Mouse (Mus musculus): ENCODE results near the gene Taar1.

The Taar1 gene

DNA sequence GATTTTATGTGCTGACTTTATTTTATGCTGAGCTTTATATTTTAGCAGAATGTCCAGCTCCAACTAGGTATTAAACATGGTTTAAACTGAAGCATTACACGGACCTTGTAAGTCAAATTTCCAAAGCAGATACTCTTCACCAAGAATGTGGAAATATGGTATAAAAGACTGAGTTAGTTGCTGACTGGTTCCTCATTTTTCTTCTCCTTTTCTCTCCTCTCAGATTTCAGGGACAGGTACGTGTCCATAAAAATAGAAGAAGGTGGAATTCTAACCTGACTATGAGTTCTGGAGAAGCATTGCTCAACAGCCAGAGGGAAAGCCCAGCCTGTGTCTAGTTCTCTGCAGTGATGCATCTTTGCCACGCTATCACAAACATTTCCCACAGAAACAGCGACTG lies at the start of gene Taar1:
TSS of gene Taar1 (plus strand) at position 301 of the 400 bp plus-strand sequence.
- DNase-seq: no peak

DNA sequence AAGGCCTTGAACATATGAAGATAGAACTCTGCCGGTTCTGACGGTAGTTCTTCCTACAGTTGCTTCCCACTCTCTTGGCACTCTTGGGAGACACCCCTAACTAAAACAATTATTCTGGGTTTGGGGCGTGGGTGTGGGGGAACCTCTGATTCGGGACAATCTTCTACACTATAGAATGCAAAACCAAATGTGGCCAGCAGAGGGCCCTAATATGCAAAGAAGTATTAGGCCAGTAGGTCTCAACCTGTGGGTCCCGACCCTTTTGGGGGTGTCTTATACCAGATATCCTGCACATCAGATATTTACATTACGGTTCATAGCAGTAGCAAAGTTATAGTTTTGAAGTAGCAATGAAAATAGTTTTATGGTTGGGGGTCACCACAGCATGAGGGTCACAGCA lies 39.5 kb upstream of the Taar1 start:
- no peak for DNase-seq

DNA sequence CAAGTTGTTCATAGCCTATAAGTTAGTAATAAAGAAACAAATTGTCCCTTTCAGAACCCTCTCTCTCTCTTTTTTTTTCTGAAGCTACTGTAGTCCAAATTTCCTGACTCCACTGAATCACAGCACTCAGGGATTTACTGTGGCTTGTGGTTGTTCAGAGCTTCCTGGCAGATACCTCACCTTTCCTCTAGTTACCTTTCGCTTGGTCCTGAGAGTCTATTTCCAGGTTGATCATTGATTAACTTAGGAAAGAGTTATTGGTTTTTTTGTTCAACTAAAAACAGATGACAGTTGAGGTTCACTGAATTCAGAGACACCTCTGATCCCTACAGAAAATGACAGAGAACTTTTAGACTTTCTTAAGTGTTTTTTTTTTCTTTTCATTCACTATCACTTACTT lies 35.2 kb upstream of the Taar1 start:
- no peak for DNase-seq

DNA sequence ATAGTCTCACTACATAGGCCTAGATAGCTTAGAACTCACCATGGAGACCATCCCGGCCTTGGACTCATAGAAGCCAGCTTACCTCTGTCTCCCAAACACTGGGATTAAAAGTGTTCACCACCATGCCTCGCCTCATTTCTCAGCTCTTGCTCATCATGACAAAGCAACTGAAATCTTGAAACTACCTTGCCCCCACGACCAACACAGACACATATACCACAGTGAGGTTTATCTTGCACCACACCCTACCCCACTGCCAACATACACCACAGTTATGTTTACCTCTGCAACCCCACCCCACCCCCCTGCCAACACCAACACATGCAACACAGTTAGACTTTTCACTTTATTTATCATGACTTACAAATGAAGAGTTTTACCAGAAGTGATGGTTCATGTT lies 34.1 kb upstream of the Taar1 start:
- DNase-seq: no peak

DNA sequence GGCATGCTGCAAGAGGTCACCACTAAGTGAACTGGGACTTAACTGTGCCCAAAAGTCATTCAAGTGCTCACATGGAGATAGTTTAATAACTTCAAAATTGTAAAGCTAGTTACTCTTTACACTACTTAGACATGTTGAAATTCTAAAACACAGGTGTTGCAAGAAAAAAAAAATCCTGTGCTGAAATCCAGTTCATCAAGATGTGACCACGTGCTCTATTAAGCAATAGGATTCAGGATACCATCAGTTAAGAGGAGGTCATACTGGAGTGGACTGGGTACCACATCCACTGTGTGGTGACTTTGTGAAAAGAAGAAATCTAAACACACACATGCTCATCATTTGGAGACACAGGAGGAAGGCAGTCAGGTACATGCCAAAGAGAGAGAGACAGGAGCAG lies 27.2 kb upstream of the Taar1 start:
- DNase-seq: no peak

DNA sequence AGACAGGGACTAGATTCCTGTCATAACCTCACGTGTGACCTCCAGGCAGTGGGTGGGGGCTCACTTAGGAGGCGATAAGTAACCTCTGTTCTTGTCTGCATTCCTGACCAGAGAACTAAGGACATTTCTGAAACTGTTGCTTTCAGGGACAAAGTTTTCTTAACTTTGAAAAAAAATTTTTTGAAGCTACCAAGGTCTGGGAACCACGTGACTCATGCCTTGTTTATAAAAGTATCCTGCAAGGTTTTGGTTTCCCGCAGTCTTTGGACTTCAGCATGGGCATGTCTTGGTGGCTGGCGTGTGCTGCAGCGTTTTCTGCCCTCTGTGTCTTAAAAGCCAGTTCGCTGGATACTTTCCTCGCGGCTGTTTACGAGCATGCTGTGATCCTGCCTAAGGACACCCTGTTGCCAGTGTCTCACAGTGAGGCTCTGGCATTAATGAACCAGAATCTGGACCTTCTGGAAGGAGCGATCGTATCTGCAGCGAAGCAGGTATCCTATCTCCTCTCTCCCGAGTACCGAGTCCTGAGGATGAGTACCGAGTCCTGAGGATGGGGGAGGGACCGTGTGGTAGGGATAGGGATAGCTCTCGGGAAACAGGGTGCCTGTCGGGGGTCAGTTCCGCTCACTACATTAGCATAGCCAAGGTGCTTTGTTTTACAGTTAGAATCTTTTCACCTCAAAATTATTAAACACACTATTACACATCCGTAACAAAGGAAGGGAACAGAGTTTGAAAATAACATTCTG lies 25.4 kb upstream of the Taar1 start, which contains the start of gene Vnn1:
TSS of gene Vnn1 (plus strand) at position 88 of the 749 bp plus-strand sequence.
- no peak for DNase-seq

DNA sequence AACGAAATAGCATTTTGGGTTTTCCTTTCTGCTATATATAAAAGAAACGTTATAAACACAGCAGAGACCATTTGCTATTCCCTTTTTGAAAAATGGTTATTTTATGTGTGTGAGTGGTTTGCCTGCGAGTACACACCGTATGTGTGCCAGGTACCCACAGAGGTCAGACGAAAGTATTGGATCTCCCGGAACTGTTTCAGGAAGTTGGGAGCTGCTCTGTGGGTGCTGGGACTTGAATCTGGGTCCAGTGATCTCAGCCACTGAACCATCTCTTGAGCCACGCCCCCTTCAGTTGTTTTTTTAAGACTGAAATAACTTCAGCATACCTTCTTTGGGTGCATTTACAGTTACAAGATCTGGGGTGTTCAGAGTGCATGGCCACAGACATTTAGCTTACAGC lies 24.8 kb upstream of the Taar1 start:
- no peak for DNase-seq

DNA sequence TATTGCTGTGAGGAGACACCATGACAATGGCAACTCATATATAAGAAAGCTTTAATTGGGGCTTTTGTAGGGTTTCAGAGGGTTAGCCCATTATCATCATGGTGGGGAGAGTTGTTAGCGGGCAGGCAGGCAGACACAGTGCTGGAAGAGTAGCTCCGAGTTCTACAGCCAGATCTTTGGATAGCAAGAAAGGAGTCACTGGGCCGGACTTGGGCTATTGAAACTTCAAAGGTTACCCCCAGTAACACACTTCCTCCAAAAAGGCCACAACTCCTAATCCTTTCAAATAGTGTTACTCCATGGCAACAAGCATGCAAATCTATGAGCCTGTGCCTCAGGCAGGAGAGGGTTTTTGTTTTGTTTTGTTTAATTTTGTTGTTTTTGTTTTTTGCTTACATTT lies 19.0 kb upstream of the Taar1 start:
- DNase-seq: no peak

DNA sequence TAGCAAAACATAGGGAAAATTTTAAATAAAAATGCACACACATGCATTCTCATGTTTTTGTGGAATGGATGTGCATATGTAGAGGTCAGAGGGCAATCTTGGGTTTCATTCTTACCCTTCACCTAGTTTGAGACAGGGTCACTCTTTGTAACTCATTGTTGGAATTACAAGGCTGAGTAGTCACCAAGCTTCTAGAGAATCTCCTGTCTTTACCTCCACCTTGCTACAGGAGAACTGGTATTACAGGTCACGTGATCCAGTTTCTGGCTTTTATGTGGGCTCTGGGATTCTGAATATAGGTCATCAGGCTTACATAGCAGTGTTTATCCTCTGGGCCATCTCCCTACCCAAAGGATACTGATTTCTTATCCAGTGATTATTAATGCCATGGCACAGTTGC lies 14.5 kb upstream of the Taar1 start:
- no peak for DNase-seq

DNA sequence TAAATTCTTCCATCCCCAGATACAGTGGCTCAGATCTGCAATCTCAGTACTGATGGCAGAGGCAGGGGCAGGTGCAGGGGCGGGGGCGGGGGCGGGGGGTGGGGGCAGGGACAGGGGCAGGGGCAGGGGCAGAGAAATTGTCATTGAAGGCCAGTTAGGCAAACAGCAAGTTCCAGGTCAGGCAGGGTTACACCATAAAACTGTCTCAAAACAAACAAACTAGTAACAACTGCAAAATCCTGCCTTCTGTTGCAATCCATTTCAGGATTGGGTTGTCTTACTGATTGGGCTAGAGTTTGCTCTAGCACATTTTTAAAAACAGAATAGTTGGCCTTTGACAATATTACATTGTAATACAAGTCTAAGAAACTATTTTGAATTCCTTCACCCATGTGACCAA lies 2.3 kb downstream of the Taar1 start:
- no peak for DNase-seq

DNA sequence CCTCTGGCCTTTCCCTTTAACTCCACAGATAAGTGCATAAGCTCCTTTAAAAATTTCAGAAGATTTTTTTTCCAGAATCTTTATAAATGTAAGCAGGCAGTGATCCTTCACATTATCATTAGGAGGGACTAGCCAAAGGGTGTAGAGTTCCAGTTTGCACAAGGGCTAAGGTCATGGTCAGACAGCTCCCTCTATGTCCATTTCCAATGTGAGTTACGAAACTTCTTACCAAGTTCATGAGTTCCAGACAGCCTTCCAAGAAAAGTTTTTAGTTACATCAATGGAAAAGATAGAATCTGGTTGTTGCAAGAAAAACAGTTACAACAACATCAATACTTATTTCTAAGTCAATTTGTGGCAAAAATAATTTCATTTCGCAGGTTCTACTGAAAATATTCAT lies 3.8 kb downstream of the Taar1 start:
- no peak for DNase-seq

DNA sequence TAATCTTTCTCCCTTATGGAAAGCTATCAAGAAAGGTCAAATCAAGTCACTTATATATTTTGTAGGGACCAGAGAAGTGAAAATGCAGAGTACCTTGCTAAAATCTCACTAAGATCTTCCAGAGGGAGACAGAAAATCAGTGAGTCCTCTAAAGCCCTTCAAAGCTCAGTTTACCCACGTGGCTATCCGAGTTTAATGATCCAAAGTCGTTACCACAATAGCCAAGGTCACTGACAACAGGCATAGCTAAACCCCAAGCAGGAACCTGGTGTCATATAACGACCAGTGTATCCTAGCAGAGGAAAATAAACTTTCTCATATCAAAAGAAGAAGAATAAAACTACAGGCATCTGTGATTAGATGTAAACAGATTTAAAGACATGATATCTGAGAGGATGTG lies 17.5 kb downstream of the Taar1 start:
- no peak for DNase-seq

DNA sequence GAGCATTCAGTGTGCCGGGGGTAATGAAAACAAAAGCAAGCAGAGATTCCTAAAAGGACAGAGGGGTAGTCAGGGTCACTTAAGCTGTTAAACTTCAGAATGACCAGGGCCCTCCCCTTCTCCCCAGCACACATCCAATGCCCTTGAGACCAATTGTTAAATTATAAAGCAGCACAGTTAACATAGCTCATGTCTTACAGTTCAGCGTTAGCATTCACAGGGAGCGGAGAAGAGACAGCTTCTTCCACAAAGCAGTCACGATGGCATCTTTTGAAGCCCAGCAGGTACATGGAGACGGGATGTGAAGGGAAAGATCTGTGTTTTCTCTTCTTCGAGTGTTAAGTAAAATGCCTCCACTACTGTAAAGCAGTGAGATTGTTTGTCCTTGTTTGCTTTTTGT lies 18.2 kb downstream of the Taar1 start, which contains the start of gene Taar2:
TSS of gene Taar2 (plus strand) at position 261 of the 400 bp plus-strand sequence.
- no peak for DNase-seq

DNA sequence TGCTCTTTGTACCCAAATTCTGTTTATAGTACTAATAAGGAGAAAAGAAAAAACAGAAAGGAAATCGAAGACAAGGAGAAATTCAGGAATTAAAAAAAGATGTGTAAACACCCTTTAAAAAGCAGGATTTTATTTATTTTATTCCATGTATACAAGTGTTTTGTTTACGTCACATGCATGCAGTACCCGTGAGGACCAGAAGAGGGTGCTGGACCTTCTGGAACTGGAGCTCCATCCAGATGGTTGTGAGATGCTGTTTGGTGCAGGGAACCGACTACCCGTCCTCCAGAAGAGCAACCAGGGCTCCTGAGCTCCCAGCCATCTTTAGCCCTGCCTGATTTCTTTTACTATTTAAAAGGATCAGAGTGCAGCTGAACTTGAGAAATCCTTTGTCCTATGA lies 22.3 kb downstream of the Taar1 start:
- DNase-seq: no peak

DNA sequence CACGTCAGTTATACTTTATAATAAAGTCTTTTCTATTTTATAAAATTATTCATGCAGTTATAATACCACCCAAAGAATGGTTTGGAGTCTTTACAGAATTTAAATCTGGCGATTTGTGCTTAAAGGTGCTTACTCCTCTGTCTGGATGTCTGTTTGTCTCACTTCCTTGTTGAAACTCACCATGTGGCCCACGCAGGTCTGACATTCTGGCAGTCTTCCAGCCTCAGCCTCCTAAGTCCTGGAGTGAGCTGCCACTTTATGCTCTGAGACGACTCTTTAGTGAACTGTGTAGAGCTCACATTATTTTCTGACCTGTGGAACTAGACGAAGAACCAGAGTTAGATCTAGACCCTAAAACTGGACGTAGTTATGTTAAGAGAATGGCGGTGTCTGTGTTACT lies 27.9 kb downstream of the Taar1 start:
- no peak for DNase-seq

DNA sequence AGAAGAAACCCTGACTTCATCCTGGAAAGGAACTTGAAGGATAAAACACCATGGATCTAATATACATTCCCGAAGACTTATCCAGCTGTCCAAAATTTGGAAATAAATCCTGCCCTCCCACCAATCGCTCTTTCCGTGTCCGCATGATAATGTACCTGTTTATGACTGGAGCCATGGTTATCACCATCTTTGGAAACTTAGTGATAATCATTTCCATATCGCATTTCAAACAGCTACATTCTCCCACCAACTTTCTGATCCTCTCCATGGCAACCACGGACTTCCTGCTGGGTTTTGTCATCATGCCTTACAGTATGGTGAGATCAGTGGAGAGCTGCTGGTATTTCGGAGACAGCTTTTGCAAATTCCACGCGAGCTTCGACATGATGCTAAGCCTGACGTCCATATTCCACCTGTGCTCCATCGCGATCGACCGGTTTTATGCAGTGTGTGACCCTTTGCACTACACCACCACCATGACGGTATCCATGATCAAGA lies 29.4 kb downstream of the Taar1 start, which contains the start of gene Taar3:
TSS of gene Taar3 (plus strand) at position 51 of the 498 bp plus-strand sequence.
- DNase-seq: no peak

DNA sequence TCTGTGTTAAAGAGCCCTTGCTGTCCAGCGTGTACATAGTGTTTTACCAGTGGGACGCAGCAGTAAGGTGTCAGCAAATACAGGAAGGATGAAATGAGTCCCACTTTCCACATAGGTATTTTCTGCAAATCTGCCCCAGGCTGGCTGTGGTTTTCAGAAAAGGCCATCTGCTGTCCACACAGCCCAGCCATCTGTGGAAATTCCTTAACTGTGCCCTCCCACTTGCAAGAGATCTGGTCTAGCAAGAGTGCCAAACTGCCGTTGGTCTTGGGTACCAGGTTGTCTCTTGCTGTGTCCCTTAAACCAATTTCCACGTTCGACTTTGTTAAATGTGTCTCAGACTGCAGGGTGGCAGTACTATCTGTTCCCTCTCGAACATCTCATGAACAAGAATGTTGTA lies 31.6 kb downstream of the Taar1 start:
- DNase-seq: no peak

DNA sequence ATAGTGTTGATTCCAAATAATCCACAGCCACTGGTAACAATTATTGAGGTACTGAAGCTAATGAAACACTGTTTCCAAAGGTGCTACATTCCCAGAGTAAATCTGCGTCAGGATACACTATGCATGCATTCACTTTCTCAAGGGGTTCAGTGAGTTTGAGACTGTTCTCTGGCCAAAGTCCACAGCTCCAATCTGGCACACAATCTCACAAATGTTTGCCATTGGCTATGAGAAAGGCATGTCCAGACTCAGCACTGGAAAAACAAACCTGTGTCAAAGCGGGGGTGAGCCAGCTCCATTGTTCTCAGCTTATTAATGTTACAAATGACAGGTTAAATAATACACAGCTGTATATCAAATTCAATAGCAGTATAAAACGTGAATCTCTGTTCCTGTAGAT lies 38.9 kb downstream of the Taar1 start:
- DNase-seq: no peak

DNA sequence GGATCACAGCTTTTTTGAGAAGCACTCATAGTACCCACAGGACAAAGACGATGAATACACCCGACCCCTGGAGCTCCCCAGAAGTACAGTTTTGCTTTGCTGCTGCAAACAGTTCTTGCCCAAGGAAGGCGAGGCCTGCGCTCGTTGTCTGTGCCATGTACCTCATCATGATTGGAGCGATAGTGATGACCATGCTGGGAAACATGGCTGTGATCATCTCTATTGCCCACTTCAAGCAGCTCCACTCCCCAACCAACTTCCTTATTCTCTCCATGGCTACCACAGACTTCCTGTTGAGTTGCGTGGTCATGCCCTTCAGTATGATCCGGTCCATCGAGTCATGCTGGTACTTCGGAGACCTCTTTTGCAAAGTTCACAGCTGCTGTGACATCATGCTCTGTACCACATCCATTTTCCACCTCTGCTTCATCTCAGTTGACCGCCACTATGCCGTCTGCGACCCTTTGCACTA lies 40.3 kb downstream of the Taar1 start, which contains the start of gene Taar4:
TSS of gene Taar4 (plus strand) at position 51 of the 472 bp plus-strand sequence.
- no peak for DNase-seq

DNA sequence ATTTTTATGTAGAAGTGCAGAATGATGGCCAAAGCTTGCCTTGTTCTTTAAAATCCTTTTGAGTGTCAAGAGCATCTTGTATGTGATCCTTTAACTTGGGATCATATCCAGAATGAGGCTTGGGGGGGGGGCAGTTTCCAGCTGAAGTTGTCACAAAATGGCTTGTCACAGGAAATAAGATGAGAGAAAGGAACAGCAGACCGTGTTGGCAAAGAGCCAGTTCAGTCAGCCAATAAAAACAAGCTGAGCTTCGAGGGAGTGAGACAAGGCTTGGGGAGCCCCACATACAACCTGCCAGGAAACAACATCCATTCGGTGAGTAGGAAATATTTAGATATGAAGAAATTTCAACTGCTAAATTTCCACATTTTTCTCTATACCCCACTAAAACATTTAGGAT lies 43.3 kb downstream of the Taar1 start:
- no peak for DNase-seq

DNA sequence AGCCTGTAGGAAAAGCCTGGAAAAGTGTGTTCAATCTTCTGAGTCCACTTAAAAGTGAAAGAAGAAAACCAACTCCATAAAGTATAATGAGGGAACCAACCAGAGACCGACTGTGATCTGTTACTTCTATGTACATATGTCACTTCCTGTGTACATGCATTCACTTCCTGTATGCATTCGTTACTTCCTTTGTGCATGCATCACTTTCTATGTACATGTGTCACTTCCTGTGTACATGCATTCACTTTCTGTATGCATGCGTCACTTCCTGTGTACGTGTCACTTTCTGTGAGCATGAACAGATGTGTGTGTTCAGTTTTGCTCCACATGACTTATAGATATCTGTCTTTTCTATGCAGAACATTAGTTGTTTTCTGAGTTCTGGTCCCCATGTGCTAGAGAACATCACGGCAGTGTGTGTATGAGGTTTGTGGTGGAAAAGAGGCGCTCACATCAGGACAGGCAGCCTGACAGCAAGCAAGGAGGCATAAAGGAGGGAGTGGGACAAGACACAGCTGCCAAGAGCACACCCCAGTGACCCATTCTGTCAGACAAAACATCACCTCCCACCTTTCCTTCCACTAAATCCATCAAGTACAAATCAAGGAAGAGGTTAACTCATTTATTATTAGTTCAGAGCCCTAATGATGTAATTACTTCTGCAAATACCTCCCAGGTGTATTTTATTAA lies 44.9 kb downstream of the Taar1 start:
- DNase-seq: no peak

DNA sequence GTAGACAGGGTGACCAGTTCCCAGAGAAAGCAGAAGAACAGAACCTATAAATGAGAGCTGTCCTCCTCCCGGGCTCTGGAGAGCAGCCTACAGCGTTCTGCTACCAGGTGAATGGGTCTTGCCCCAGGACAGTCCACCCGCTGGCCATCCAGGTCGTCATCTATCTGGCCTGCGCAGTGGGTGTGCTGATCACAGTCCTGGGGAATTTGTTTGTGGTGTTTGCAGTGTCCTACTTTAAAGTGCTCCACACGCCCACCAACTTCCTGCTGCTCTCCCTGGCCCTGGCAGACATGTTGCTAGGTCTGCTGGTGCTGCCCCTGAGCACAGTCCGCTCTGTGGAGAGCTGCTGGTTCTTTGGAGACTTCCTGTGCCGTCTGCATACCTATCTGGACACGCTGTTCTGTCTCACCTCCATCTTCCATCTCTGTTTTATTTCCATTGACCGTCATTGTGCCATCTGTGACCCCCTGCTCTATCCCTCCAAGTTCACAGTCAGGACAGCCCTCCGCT lies 50.6 kb downstream of the Taar1 start, which contains the start of gene Taar5:
TSS of gene Taar5 (plus strand) at position 51 of the 510 bp plus-strand sequence.
- no peak for DNase-seq
